Mouse (Mus musculus) gastrocnemius, postnatal 36 days (tissue): Measurements from ENCODE around the gene Islr2. TPM values are rescaled to one million over a fixed set of nuclear protein-coding genes. Genes with fewer than 3 reads are reported as not detected.

ENCODE experiments used
- DNase-seq, 2 experiments: peaks; one replicate each; pipeline ENCODE4 v3.0.0; 2022
- intact Hi-C: fragments of 180-260 bp; cut with DNase I; formaldehyde crosslinking; loops from one replicate; pipeline ENCODE4 v1.15.1; 2025
- microRNA-seq, 2 experiments: library from miRNA; unstranded; fragments of <30 nt; microRNA quantifications; one replicate each; pipeline ENCODE4 v1.2.0; 2021
- total RNA-seq, 2 experiments: library from RNA; stranded (reverse); gene quantifications; 2 replicates each; pipeline ENCODE4 v1.2.3; 2021

Islr2 gene
- total RNA-seq, 2 experiments from 2014 or later: 2.6 to 4.7 TPM

DNA sequence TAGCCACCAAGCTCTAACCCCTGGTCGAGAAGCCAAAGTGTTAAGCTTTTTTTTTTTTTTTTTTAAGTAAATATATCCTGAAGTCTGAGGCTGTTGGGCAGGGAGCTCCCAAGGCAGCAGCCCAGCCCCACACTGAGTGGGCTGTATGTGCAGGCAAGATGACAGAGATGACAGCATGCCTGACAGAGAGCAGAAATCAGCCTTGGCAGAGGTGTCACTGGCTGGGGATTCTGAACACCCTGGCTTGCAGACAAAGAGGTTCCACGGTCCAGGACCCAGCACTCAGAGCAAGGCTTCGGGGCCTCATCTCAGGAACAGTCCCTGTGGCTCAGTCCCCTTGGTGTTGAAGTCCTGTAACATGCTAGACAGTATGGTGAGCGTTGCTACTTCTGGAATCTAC, 44.3 kb downstream of the Islr2 start:
- intact Hi-C loops: no loop called here

DNA sequence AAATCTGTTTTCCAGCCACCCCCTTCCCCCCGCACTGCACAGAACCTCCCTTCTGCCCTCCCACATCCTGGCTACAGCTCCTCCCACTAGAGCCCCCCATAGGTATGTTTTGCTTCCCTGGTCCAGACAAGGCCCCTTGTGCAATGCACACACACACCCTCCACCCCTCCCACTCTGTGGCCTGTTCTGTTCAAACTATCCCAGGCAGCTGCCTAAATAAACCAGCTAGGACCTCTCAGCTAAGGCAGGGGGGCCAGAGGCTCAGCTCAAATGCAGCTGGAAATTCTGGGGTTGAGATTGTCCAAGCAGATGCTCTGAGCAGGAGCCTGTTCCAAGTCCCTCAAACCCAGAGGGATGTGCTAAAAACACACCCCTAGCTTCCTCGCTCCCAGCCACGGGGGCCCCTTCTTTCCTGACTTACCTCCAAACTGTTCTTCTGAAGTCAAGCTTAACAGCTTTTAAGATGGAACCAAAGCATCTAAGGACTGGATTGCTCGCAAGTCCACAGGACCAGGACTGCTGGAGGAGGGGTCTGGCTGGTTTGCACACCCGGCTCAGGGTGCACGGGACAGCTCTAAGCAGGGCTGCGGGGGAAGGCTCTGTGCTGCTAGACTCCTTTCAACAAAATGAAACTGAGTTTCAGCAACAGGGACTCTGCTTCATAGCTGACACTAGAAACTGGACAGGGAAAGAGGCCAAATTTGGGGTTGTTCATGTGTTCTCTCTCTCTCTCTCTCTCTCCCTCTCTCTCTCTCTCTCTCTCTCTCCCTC, 45.4 kb downstream of the Islr2 start:
- peak; percentile 47 to 61 for DNase-seq
- intact Hi-C loops: no loop called here

More for the DNA sequence above, 44.3 kb downstream of the Islr2 start:
- DNase-seq: peak in 1 of 2 experiments; percentile 23

DNA sequence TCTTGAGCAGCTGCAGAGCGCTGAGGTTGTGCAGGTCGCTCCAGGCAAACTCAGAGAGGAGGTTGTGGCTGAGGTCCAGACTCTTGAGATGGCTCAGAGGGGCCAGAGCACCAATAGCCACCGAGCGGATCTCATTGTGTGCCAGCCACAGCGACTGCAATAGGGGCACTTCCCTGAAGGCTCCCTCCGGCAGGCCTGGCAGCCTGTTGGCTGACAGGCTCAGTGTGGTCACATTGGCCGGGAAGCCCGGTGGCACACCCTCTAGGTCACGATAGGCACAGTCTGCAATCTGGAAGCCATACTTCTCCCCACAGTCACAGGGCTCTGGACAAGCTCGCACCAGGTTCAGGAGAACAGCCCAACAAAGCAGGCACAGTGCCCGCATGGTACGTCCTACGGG, 46.3 kb downstream of the Islr2 start:
- DNase-seq: peak in 1 of 2 experiments; percentile 33
- intact Hi-C loops: no loop called here

DNA sequence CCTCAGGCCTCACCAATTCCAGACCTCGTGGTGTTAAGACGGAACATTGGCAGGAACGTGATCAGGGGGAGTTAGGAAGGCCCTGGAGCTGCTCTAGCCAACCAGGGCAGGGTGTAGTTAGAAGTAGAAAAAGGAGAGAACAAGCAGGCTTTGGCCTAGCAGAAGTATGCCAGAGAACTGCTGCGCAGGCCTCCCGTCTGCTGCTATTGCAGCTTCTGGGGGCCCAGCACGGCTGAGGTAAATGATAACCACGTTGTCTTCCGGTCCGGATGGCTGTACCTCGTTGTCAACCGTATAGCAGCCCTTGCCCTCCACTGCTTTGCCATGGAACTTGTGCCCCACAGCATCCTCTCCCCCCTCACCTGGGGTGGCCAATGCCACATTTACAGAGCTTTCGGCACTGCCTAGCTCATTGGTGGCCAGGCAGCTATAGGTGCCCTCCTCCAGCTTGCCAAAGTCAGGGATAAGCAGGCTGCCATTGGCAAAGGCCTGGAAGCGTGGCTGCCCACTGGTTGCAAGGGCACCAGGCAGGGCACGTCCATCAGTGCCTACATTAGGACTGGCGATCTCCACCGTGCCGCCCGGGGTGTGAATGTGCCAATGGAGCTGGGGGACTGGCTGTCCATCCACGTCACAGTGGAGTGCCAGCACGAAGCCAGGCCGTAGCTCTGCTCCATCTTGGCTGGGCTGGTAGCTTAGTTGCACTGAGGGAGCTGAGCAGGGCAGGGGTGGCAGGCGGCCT, 47.1 kb downstream of the Islr2 start:
- DNase-seq: no peak
- intact Hi-C loops: no loop called here

- peak; percentile 39 to 46 for DNase-seq
- intact Hi-C loops: no loop called here
Measured at GRCm38 (mm10) chr9:58155366-58155765, 48.8 kb downstream of the Islr2 start.

GRCm38 (mm10) chr9:58153095-58153494, 51.0 kb downstream of the Islr2 start:
- intact Hi-C loops: no loop called here
- no peak for DNase-seq

- intact Hi-C loops: no loop called here
- no peak for DNase-seq
Measured at GRCm38 (mm10) chr9:58150733-58151361, 53.3 kb downstream of the Islr2 start.

DNA sequence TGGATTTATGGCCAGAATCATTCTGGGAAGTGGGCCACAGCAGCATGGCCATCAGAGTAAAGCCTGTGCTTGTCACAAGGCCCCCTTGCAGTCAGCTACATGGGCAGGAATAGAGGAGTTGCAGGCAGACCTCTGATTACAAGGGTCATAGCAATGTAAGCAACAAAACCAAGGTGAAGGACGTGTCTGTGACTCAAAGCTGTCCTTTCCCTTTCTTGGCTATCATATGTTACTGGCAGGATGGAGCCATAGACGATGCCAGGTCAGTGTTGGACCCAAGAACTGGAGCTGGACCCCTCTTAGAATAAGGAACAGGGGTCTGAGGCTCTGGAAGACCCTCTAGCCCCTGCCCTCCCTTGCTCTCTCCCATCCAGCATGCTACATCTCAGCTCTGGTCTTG, 55.3 kb downstream of the Islr2 start:
- no peak for DNase-seq
- intact Hi-C loops: no loop called here

Small RNAs within 50 kb of the gene (microRNA-seq; reads per million reads assigned to microRNA genes)
- gene Mir6385: 0 reads per million in 2 experiments

Other genes with a start within 250 kb of the Islr2 start
- gene Cyp11a1, start 197.9 kb downstream of the Islr2 start, total RNA-seq: not detected
- under 1 TPM; 0.18 to 0.69 TPM for gene Stra6, start 140.5 kb downstream of the Islr2 start, total RNA-seq
- gene Ccdc33, start 85.5 kb downstream of the Islr2 start, total RNA-seq: not detected
- gene Islr, start within 50 bp of the Islr2 start, total RNA-seq: 10 to 100 TPM; 20.5 to 24.0 TPM
- 1 to 10 TPM; 4.0 to 4.3 TPM for gene Pml, start 45.5 kb upstream of the Islr2 start, total RNA-seq
- gene Stoml1, start 48.8 kb upstream of the Islr2 start, total RNA-seq: 1 to 10 TPM; 5.5 to 7.5 TPM
- 10 to 100 TPM; 13.9 to 14.3 TPM for gene Loxl1, start 108.9 kb upstream of the Islr2 start, total RNA-seq
- gene Tbc1d21, start 166.1 kb upstream of the Islr2 start, total RNA-seq: not detected